Mouse (Mus musculus): ENCODE data around the gene Sall4.
"Not testable (repeated sequence)": the region's sequence is repeated elsewhere in the genome, so short reads cannot be mapped to it uniquely, and the experiment has no call there.

Sall4 gene

DNA sequence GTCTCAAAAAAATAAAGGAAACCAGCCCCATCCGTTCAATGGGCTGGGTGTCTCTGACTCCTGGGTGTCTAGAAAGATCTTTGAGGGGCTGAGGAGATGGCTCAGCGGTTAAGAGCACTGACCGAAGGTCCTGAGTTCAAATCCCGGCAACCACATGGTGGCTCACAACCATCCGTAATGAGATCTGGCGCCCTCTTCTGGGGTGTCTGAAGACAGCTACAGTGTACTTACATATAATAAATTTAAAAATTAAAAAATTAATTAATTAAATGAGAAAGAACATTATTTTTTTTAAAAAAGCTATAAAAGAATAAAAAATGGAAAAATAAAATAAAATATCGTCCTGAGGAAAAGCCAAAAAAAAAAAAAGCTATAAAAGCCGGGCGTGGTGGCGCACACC lies 23.3 kb downstream of the Sall4 start:
- DNase-seq (ENCODE audit: low read depth): not testable (repeated sequence)

- DNase-seq (ENCODE audit: low read depth): no peak
Measured at GRCm38 (mm10) chr2:168742649-168743048, 25.1 kb downstream of the Sall4 start.

DNA sequence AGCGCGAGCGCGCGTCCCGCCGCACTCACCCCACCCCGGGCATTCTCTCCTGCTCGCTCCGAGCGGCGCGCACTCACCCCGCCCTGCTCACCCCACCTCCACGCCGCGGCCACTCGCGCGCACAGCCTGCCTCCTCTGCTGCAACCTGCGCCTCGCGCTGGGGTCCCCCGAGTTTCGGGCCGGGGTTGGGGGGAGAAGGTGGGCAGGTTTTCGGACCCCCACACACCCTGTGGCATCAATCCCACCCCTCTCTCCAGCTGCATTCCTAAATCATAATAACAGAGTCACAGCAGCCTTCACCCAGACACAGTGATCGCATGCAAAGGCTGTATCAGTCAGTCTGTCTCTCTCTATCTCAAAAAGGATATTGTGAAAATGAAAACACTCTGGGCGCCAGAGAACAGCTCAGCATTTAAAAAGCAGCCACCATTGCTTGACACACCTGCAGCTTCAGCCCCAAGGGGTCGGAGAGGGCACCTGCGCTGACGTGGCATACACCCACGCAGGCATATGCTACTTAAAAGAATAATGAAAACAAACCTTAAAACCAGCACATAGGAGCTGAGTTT lies 25.6 kb downstream of the Sall4 start, which contains the start of gene Atp9a:
Gene Atp9a (minus strand): TSS at position 351 of the 569 bp plus-strand sequence.
- DNase-seq (ENCODE audit: low read depth): no peak

DNA sequence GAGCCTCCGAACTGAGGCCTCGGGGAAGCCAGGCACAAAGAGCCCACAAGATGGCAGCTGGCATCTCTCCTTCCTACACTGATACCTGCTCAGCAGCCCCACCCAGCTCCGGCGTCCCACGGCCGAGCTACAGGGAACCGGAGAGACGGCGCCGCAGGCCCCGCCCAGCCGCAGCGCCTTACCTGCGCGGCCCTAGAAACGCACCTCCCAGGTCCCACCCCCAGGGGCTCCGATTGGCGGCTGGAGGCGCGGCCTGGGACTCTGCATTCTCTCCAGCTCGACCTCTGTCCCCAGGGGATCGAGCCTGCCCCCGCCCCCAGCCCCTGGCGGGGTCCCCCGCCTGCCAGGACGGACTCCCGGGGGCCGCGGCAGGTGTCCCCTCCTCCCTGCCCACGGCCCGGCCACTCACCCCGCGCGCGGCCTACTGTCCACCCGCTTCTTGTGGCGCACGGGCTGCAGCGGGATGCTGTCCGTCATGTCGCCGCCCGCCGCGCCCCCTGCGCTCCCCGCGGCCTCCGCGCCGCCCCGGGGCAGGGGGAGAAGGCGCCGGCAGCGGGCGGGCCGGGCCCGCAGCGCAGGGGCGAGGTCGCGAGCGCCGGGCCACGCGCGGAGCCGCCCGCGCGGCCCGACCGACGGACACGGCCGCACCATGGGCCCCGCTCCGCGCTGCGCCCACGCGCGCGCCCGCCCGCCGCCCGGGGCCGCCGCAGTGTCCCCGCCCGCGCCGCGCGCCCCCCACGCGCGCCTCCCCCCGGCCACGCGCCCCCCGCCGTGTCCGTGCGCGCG lies 26.3 kb downstream of the Sall4 start:
- DNase-seq (ENCODE audit: low read depth): no peak

DNA sequence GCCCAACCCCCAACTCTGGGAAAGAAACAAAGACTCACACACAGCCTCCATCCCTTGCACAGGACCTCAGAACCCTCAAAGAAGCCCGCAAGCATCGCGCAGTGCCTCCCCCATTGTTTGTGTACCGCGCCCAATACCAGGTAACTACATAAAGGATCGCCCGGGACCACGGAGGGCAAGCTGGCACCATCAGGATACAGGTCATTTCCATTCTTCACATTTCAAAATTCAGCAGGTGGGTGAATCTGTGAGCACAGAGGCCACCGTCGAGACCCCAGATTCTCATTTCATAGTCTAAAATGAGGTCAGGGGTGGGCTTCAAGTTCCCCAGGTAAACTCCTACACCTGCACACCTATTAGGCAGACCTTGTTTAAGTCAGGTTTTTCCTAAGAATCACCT lies 27.2 kb downstream of the Sall4 start:
- no peak for DNase-seq (ENCODE audit: low read depth)

GRCm38 (mm10) chr2:168738854-168739253 lies 28.9 kb downstream of the Sall4 start:
- DNase-seq (ENCODE audit: low read depth): no peak

GRCm38 (mm10) chr2:168737878-168738277 lies 29.9 kb downstream of the Sall4 start:
- no peak for DNase-seq (ENCODE audit: low read depth)

DNA sequence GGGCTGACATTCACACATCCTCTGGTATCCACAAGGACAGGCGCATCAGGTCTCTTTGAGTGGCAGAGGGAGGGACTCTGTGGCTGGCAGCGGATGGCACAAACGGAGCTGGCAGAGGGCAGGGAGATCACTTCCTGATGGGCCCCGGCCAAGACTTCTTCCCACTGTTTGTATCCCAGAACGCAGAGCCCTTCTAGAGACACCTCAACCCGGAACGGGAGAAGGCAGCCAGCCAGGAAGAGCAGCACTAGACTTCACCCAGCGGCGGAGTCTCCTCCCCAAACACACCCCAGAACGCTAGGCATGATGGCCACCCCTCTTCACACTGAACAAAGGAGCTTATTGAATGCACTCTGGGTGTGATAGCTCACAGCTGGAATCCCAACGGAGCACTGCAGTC lies 33.7 kb downstream of the Sall4 start:
- DNase-seq (ENCODE audit: low read depth): no peak

GRCm38 (mm10) chr2:168731258-168731657 lies 36.5 kb downstream of the Sall4 start:
- no peak for DNase-seq (ENCODE audit: low read depth)

GRCm38 (mm10) chr2:168729736-168730135 lies 38.0 kb downstream of the Sall4 start:
- DNase-seq (ENCODE audit: low read depth): no peak

- DNase-seq (ENCODE audit: low read depth): no peak
Measured at GRCm38 (mm10) chr2:168728045-168728444, 39.7 kb downstream of the Sall4 start.

DNA sequence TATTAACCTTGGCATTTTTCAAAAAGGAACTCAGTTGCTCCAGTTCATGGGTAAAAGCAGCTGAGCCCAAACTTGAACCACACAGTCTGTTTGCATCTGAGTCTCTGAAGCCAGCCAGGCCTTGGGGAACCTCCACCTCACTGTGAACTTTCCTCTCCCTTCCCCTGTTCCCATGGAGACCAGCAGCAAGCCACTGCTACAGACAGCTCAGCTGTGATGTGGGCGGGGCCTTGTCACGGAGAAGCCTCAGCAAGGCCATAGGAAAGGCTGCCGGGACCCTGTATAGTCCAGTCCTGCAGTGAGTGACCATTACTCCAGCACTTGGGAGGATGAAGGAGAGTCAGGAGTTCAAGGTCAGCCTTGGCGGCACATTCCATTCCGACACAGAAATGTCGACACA lies 41.7 kb downstream of the Sall4 start:
- no peak for DNase-seq (ENCODE audit: low read depth)

- DNase-seq (ENCODE audit: low read depth): no peak
Measured at GRCm38 (mm10) chr2:168721313-168721712, 46.4 kb downstream of the Sall4 start.

GRCm38 (mm10) chr2:168719742-168720141 lies 48.0 kb downstream of the Sall4 start:
- no peak for DNase-seq (ENCODE audit: low read depth)

GRCm38 (mm10) chr2:168718735-168719134 lies 49.0 kb downstream of the Sall4 start:
- DNase-seq (ENCODE audit: low read depth): no peak

GRCm38 (mm10) chr2:168718267-168718666 lies 49.5 kb downstream of the Sall4 start:
- no peak for DNase-seq (ENCODE audit: low read depth)

DNA sequence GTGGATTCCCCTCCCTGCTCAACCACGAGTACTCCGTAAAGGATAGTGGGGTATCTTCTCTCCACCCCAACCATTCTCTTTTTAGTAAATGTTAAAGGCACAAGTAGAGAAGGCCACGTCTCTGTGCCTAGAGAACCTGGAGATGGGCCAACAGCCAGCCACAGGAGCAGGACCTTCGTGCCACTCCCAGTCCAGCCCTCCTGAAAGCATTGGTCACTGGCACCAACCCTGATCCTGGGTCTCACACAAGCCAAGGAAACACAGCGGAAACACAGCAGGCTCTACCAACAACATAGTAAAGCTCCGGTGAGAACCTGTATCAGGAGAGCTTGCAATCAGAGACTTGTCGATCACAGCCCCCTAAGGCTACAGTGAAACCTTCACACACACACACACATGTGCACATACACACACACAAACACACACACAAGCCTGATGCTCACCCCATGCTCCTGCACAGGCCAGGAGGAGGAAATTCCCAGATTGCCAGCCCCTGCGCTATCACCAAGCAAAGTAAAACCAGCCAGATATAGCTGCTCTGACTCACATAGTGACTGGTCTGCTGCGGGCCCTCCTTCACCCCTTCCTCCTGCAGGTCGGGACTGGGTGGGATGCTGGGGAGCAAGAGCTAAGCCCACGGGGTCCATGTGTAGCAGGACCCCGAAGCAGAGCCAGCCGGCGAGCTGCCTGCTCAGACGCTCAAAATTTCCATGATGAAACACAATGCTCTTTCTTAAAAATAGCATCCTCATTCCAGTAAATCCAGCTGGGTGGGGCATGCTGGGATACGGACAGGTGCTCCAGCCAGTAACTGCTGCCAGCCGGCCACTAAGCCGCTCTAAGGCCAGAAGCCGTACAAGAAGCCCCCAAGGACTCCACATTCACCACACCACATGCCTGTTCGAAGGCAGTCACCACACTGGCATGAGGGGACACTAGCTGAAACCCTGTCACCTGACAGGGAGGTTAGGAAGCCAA lies 55.3 kb downstream of the Sall4 start:
- DNase-seq (ENCODE audit: low read depth): no peak

DNA sequence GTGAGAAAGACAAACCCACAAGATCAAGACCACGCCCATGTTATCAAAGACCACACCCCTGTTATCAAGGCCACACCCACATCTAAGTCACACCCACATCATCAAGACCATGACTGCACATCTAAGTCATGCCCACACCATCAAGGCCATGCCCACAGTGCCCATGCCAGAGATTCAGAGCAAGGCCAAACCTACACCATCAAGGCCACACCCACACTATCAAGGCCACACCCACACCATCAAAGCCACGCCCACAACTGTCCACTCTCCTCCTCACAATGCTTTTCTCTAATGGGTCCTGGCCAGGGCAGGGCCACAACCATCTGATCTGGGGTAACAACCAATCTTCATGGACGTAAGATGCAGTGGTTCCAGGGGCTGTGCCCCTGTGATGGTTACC lies 56.8 kb downstream of the Sall4 start:
- DNase-seq (ENCODE audit: low read depth): no peak

- no peak for DNase-seq (ENCODE audit: low read depth)
Measured at GRCm38 (mm10) chr2:168707766-168708165, 60.0 kb downstream of the Sall4 start.

GRCm38 (mm10) chr2:168702266-168702665 lies 65.5 kb downstream of the Sall4 start:
- DNase-seq (ENCODE audit: low read depth): no peak
